Mouse (Mus musculus): ENCODE measurements around the gene Slit3.
A peak's percentile ranks its signal among the peaks of the same experiment; 100 is the strongest.

Gene Slit3

GRCm38 (mm10) chr11:35350968-35351367, 229.9 kb downstream of the Slit3 start:
- DNase-seq (ENCODE audit: low spot score) = no peak

- DNase-seq (ENCODE audit: low spot score) = no peak
Observed at GRCm38 (mm10) chr11:35351376-35351775, 230.4 kb downstream of the Slit3 start.

- DNase-seq (ENCODE audit: low spot score) = peak; percentile 29
Observed at GRCm38 (mm10) chr11:35355811-35356210, 234.8 kb downstream of the Slit3 start.

GRCm38 (mm10) chr11:35361071-35361470, 240.0 kb downstream of the Slit3 start:
- DNase-seq (ENCODE audit: low spot score) = no peak

GRCm38 (mm10) chr11:35362975-35363374, 242.0 kb downstream of the Slit3 start:
- no peak for DNase-seq (ENCODE audit: low spot score)

GRCm38 (mm10) chr11:35364469-35364868, 243.4 kb downstream of the Slit3 start:
- no peak for DNase-seq (ENCODE audit: low spot score)

GRCm38 (mm10) chr11:35365510-35365931, 244.5 kb downstream of the Slit3 start:
- no peak for DNase-seq (ENCODE audit: low spot score)

- DNase-seq (ENCODE audit: low spot score) = peak; percentile 54
Observed at GRCm38 (mm10) chr11:35366611-35367010, 245.6 kb downstream of the Slit3 start.

GRCm38 (mm10) chr11:35367248-35367647, 246.2 kb downstream of the Slit3 start:
- no peak for DNase-seq (ENCODE audit: low spot score)

GRCm38 (mm10) chr11:35369964-35370363, 248.9 kb downstream of the Slit3 start:
- no peak for DNase-seq (ENCODE audit: low spot score)

- no peak for DNase-seq (ENCODE audit: low spot score)
Observed at GRCm38 (mm10) chr11:35370705-35371104, 249.7 kb downstream of the Slit3 start.

- no peak for DNase-seq (ENCODE audit: low spot score)
Observed at GRCm38 (mm10) chr11:35372410-35372809, 251.4 kb downstream of the Slit3 start.

GRCm38 (mm10) chr11:35375072-35375471, 254.0 kb downstream of the Slit3 start:
- no peak for DNase-seq (ENCODE audit: low spot score)

GRCm38 (mm10) chr11:35378802-35379201, 257.8 kb downstream of the Slit3 start:
- DNase-seq (ENCODE audit: low spot score) = no peak

- no peak for DNase-seq (ENCODE audit: low spot score)
Observed at GRCm38 (mm10) chr11:35379407-35379806, 258.4 kb downstream of the Slit3 start.

GRCm38 (mm10) chr11:35380766-35381165, 259.7 kb downstream of the Slit3 start:
- no peak for DNase-seq (ENCODE audit: low spot score)

GRCm38 (mm10) chr11:35385444-35385843, 264.4 kb downstream of the Slit3 start:
- DNase-seq (ENCODE audit: low spot score) = no peak

GRCm38 (mm10) chr11:35387826-35388225, 266.8 kb downstream of the Slit3 start:
- DNase-seq (ENCODE audit: low spot score) = no peak

GRCm38 (mm10) chr11:35388471-35388870, 267.4 kb downstream of the Slit3 start:
- DNase-seq (ENCODE audit: low spot score) = no peak

GRCm38 (mm10) chr11:35389341-35389740, 268.3 kb downstream of the Slit3 start:
- no peak for DNase-seq (ENCODE audit: low spot score)

GRCm38 (mm10) chr11:35389780-35390435, 268.9 kb downstream of the Slit3 start:
- no peak for DNase-seq (ENCODE audit: low spot score)

GRCm38 (mm10) chr11:35393815-35394214, 272.8 kb downstream of the Slit3 start:
- no peak for DNase-seq (ENCODE audit: low spot score)

GRCm38 (mm10) chr11:35395376-35395775, 274.4 kb downstream of the Slit3 start:
- peak; percentile 43 for DNase-seq (ENCODE audit: low spot score)

- DNase-seq (ENCODE audit: low spot score) = no peak
Observed at GRCm38 (mm10) chr11:35398353-35398752, 277.3 kb downstream of the Slit3 start.
